Mouse (Mus musculus) embryonic facial prominence, embryonic 11.5 days (tissue): ENCODE results near the gene Babam2. TPM values are rescaled to one million over a fixed set of nuclear protein-coding genes. Genes with fewer than 3 reads are reported as not detected.

ENCODE experiments used
- ATAC-seq: fragments of 200-750 bp; cut with Nextera tagmentation; replicated peaks from 2 replicates; pipeline ENCODE4 v1.8.0; 2017; ENCODE audit warnings: low read depth; ENCODE audit not compliant: insufficient number of reproducible peaks, low FRiP score, low TSS enrichment
- DNase-seq: peaks from one replicate; pipeline ENCODE4 v3.0.0-alpha.2; 2015; ENCODE audit warnings: low spot score
- H3K27ac ChIP-seq: fragments of 300-500 bp; sonication (generic); replicated peaks from 2 replicates; pipeline ENCODE4 v1.5.1; 2014; ENCODE audit warnings: mild to moderate bottlenecking, low read depth, low read length, control low read depth
- H3K27me3 ChIP-seq: fragments of 300-500 bp; sonication (generic); 2 replicates; pipeline ENCODE4 v1.6.1; 2014; ENCODE audit warnings: mild to moderate bottlenecking, low read length, moderate library complexity, mixed read lengths; ENCODE audit not compliant: control insufficient read depth, insufficient read depth
- H3K36me3 ChIP-seq: fragments of 300-500 bp; sonication (generic); replicated peaks from 2 replicates; pipeline ENCODE4 v1.6.1; 2014; ENCODE audit warnings: low read depth, mild to moderate bottlenecking, low read length, moderate library complexity, mixed read lengths; ENCODE audit not compliant: control insufficient read depth, insufficient read depth
- H3K4me1 ChIP-seq: fragments of 300-500 bp; sonication (generic); 2 replicates; pipeline ENCODE4 v1.6.1; 2014; ENCODE audit warnings: low read length, mixed read lengths; ENCODE audit not compliant: control insufficient read depth, insufficient read depth
- H3K4me2 ChIP-seq: fragments of 300-500 bp; sonication (generic); 2 replicates; pipeline ENCODE4 v1.6.1; 2014; ENCODE audit warnings: low read depth, mild to moderate bottlenecking, control low read depth, low read length, moderate library complexity
- H3K4me3 ChIP-seq: fragments of 300-500 bp; sonication (generic); 2 replicates; pipeline ENCODE4 v1.5.1; 2014; ENCODE audit warnings: low read depth, low read length, control low read depth
- H3K9ac ChIP-seq: fragments of 300-500 bp; sonication (generic); replicated peaks from 2 replicates; pipeline ENCODE4 v1.6.1; 2014; ENCODE audit warnings: mild to moderate bottlenecking, control low read depth, low read length
- H3K9me3 ChIP-seq: fragments of 300-500 bp; sonication (generic); replicated peaks from 2 replicates; pipeline ENCODE4 v1.6.1; 2016; ENCODE audit warnings: mild to moderate bottlenecking, low read length, inconsistent platforms, mixed read lengths; ENCODE audit not compliant: control insufficient read depth
- WGBS: fragments of 180-500 bp; shearing (Covaris S2); extraction: QIAGEN DNeasy Blood & Tissue Kit; methylation state at CpG from one replicate; pipeline ENCODE4 v1.1.7; 2014; 5-methylcytosine and 5-hydroxymethylcytosine counted together
- microRNA-seq: library from miRNA; unstranded; fragments of <30 nt; microRNA quantifications from one replicate; pipeline ENCODE4, GENCODE M21; 2016; ENCODE audit warnings: borderline number of aligned reads
- polyA plus RNA-seq: library from polyadenylated mRNA; unstranded; fragments of >200 nt; fragmentation: Nextera tagmentation; extraction: Ambion mirVana; gene quantifications from 2 replicates; pipeline ENCODE4 v1.2.1, GENCODE M21; 2014

Babam2 gene
- polyA plus RNA-seq, 1 experiment from 2014 or later, result 38.8 TPM

- ATAC-seq (no peak), DNase-seq (no peak)
- Histone ChIP-seq H3K9ac (no peak overlapping the region), H3K4me3 (no peak overlapping the region), H3K4me1 (no peaks in the 10 kb centered on the region), H3K36me3 (no peaks in the 10 kb centered on the region), H3K9me3 (no peaks in the 10 kb centered on the region), H3K27ac (no peak overlapping the region), H3K4me2 (no peak overlapping the region), H3K27me3 (no peaks in the 10 kb centered on the region)
- 77% methylated on average over 6 of the region's 6 CpGs for WGBS
Measured at GRCm38 (mm10) chr5:32124957-32125356, 427.5 kb downstream of the Babam2 start.

- Histone ChIP-seq H3K4me2 (no peak overlapping the region), H3K9me3 (no peaks in the 10 kb centered on the region), H3K36me3 (no peaks in the 10 kb centered on the region), H3K4me1 (no peaks in the 10 kb centered on the region), H3K9ac (no peak overlapping the region), H3K27me3 (peaks cover 6% of the 10 kb centered on the region; the same call in 1 of the 2 replicates), H3K27ac (no peak overlapping the region), H3K4me3 (no peak overlapping the region)
- WGBS, result 85% methylated on average over 3 of the region's 3 CpGs
- ATAC-seq (no peak), DNase-seq (no peak)
Measured at GRCm38 (mm10) chr5:32127226-32127625, 429.7 kb downstream of the Babam2 start.

GRCm38 (mm10) chr5:32127927-32128326, 430.4 kb downstream of the Babam2 start:
- 49% methylated on average over 3 of the region's 3 CpGs for WGBS
- H3K27ac ChIP-seq, result no peak overlapping the region
- DNase-seq, result no peak

GRCm38 (mm10) chr5:32132971-32133501, 435.6 kb downstream of the Babam2 start:
- WGBS, result under 1% methylated on average over 46 of the region's 48 CpGs
- H3K27me3 ChIP-seq, result peaks cover 13% of the 10 kb centered on the region
- DNase-seq, result peak; percentile 67
- peak overlapping the region; percentile 67 for H3K9ac ChIP-seq
- ATAC-seq, result no peak
- H3K36me3 ChIP-seq, result no peaks in the 10 kb centered on the region
- peak overlapping the region; percentile 48 for H3K4me3 ChIP-seq
- H3K4me2 ChIP-seq, result peak overlapping the region; percentile 96
- H3K9me3 ChIP-seq, result no peaks in the 10 kb centered on the region
- H3K27ac ChIP-seq, result peak overlapping the region; percentile 31; the same call in 1 of the 2 replicates
- no peaks in the 10 kb centered on the region; the same call in 1 of the 2 replicates for H3K4me1 ChIP-seq

More at GRCm38 (mm10) chr5:32127927-32128326, 430.4 kb downstream of the Babam2 start:
- H3K9ac ChIP-seq, result no peak overlapping the region
- H3K4me3 ChIP-seq, result no peak overlapping the region
- no peaks in the 10 kb centered on the region for H3K36me3 ChIP-seq
- no peak overlapping the region for H3K4me2 ChIP-seq
- no peaks in the 10 kb centered on the region for H3K9me3 ChIP-seq
- no peak for ATAC-seq
- peaks cover 6% of the 10 kb centered on the region; the same call in 1 of the 2 replicates for H3K27me3 ChIP-seq
- no peaks in the 10 kb centered on the region for H3K4me1 ChIP-seq

GRCm38 (mm10) chr5:32133549-32134004, 436.1 kb downstream of the Babam2 start:
- no peak for ATAC-seq
- H3K27me3 ChIP-seq, result peaks cover 13% of the 10 kb centered on the region
- H3K4me3 ChIP-seq, result peak overlapping the region; percentile 48
- H3K36me3 ChIP-seq, result no peaks in the 10 kb centered on the region
- H3K9ac ChIP-seq, result peak overlapping the region; percentile 67
- H3K4me1 ChIP-seq, result no peaks in the 10 kb centered on the region; the same call in 1 of the 2 replicates
- under 1% methylated on average over 20 of the region's 20 CpGs for WGBS
- peak overlapping the region; percentile 96 for H3K4me2 ChIP-seq
- H3K27ac ChIP-seq, result 0 out of 2 replicates have a peak overlapping the region, but pooled peaks have one; percentile 31
- DNase-seq, result peak; percentile 53
- no peaks in the 10 kb centered on the region for H3K9me3 ChIP-seq

- DNase-seq (peak; percentile 30), ATAC-seq (no peak)
- Histone ChIP-seq H3K4me3 (peak overlapping the region; percentile 48), H3K27ac (no peak overlapping the region), H3K36me3 (no peaks in the 10 kb centered on the region), H3K4me1 (no peaks in the 10 kb centered on the region; the same call in 1 of the 2 replicates), H3K9me3 (no peaks in the 10 kb centered on the region), H3K9ac (no peak overlapping the region), H3K4me2 (peak overlapping the region; percentile 96), H3K27me3 (peaks cover 13% of the 10 kb centered on the region)
- WGBS, result 2% methylated on average over 21 of the region's 21 CpGs
Measured at GRCm38 (mm10) chr5:32134051-32134732, 436.7 kb downstream of the Babam2 start.

Small RNA genes within 50 kb of the gene (microRNA-seq; reads per million reads assigned to microRNA genes)
- not detected for gene Mir3473e

Other genes with a start within 250 kb of the Babam2 start
- 60.0 and 63.7 TPM in 2 replicates for gene Zfp512, start 245.3 kb upstream of the Babam2 start, polyA plus RNA-seq
- gene 4930548H24Rik, start 211.9 kb upstream of the Babam2 start, polyA plus RNA-seq, result not detected in 2 replicates
- gene Gpn1, start 202.9 kb upstream of the Babam2 start, polyA plus RNA-seq, result 77.7 and 85.2 TPM in 2 replicates
- gene Slc4a1ap, start 170.7 kb upstream of the Babam2 start, polyA plus RNA-seq, result 26.2 and 29.5 TPM in 2 replicates
- gene Supt7l, start 169.9 kb upstream of the Babam2 start, polyA plus RNA-seq, result 17.8 and 18.8 TPM in 2 replicates
- 245 and 246 TPM in 2 replicates for gene Mrpl33, start 100.7 kb upstream of the Babam2 start, polyA plus RNA-seq
- gene Rbks, start 57 bp upstream of the Babam2 start, polyA plus RNA-seq, result 3.0 and 3.2 TPM in 2 replicates